Mouse (Mus musculus) skeletal muscle tissue, postnatal 0 days (tissue): ENCODE measurements around the gene Stk26. TPM values are rescaled to one million over a fixed set of nuclear protein-coding genes. Genes with fewer than 3 reads are reported as not detected.

Experiments
- polyA plus RNA-seq: library from polyadenylated mRNA; unstranded; fragments of >200 nt; fragmentation: Nextera tagmentation; extraction: Ambion mirVana; gene quantifications from 2 replicates; pipeline ENCODE4 v1.2.1, GENCODE M21; 2015

The Stk26 gene
- 4.4 and 4.5 TPM in 2 replicates for polyA plus RNA-seq

DNA sequence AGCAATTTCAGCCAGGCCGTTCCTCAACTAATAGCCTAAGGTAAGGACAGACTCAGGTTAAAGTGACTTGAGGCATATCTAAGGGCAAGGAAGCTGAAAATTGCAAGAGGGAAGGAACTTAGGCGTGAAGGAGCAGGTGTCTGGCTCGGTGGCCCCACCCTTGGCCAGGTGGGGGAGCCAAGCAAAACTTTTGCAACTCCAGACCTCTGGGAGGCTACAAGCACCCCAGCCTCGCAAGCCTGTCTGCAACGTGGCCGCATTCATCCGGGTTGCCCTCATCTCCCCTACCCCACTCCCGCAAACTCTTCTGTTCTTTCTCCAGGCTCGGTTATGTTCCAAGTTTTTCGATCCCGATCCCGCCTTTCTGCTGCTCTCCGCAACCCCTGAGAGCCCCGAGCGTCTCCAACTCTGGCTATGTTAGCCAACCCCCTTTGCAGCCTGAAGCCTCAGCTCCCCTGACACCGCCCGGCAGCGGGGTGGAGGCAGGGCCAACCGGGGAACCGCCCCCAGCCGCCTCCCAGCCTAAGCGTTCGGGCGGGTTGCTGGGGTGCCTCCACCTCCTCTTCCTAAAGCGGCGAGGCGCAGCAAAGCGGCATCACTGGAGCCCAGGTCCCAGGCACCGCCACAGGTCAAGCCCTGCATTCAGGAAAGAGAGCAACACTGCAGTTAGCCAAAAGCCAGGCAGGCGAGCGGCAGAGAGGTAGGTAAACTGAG is at the start of gene Stk26:
TSS of gene Stk26 (plus strand) at position 201 of the 714 bp plus-strand sequence.

GRCm38 (mm10) chrX:50942610-50943009 is 101.8 kb downstream of the Stk26 start, which contains the start of gene Frmd7:
TSS of gene Frmd7 (minus strand) at chrX:50942710.

Other genes with a start within 250 kb of the Stk26 start
- gene Frmd7, start 101.7 kb downstream of the Stk26 start, polyA plus RNA-seq: 0.41 and 0.42 TPM in 2 replicates
- gene Rap2c, start 177.0 kb downstream of the Stk26 start, polyA plus RNA-seq: 18.5 and 18.9 TPM in 2 replicates